Mouse (Mus musculus) cerebellum, adult 11-12 months (tissue): ENCODE measurements at regions not wholly inside any gene's neighbourhood (a gene's known extent, or its start where the extent isn't known, plus 50 kb on each side); places are given as distances from the start of the nearest gene placed in this dataset.

Experiments
- DNase-seq: peaks from one replicate; pipeline ENCODE4 v3.0.0; 2022

DNA sequence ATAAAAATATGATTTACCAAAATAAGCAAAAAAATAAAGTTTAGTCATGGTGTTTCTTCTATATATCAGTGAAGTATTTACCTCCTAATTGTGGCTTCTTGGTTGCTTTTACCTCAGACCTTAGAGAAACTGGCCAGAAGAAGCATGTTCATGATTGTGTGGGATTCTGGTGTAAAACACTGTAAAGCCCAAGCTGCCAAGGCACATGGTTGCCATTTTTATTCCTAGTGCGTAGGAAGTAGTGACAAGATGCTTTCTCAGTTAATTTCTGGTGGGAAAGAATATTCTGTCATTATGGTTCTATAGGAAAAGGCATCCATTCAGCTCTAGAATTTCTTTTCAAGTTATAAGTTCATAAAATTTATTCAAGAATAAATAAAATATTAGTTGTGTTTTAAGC lies 805.2 kb downstream of the Olfm4 start:
- no peak for DNase-seq

- DNase-seq = no peak
Observed at GRCm38 (mm10) chr14:80799370-80799959, 815.6 kb downstream of the Olfm4 start.

GRCm38 (mm10) chr14:80830476-80830875 lies 846.6 kb downstream of the Olfm4 start:
- DNase-seq = no peak

- DNase-seq = no peak
Observed at GRCm38 (mm10) chr14:80844550-80844949, 860.7 kb downstream of the Olfm4 start.

DNA sequence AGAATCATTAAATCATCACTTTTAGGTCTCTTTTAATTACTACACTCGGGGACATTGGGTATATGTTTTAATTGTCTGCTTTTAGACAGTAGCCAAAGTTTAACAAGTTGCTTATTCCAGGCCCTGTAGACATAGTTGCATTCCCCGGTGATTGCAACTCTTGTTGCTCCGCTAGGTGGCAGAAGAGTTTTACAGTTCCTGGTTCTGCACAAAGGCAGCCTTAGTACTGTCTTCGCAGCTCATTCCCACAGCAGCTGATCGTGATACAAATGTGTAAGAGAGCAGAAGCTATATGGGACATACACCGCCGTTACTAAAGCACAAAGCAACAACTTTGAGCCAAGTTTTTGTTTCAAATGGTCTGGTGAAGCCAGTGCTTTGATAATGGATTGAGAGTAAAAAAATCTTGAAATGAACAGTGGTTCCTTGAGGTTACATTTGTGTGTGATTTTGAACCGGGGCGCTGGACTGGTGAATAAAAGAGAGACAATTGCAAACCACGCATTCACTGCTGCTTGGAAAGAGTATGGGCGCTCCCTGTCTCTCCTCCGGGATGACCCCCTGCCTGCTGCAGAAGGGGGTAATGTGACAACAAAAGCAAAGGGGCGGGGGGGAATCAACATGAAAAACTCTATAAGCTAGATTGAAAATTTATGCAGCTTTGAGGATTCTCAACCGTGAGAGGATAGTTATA lies 861.8 kb downstream of the Olfm4 start:
- peak; percentile 42 for DNase-seq

GRCm38 (mm10) chr14:80846420-80847083 lies 862.7 kb downstream of the Olfm4 start:
- DNase-seq = peak; percentile 24
